Mouse (Mus musculus): Measurements from ENCODE around the gene Adgrf1.

The Adgrf1 gene

GRCm38 (mm10) chr17:43362881-43363280, 92.8 kb downstream of the Adgrf1 start:
- no peak for DNase-seq (ENCODE audit: low spot score)

- no peak for DNase-seq (ENCODE audit: low spot score)
Observed at GRCm38 (mm10) chr17:43363921-43364320, 93.8 kb downstream of the Adgrf1 start.

GRCm38 (mm10) chr17:43365297-43365696, 95.2 kb downstream of the Adgrf1 start:
- DNase-seq (ENCODE audit: low spot score): no peak

GRCm38 (mm10) chr17:43366486-43366885, 96.4 kb downstream of the Adgrf1 start:
- no peak for DNase-seq (ENCODE audit: low spot score)

GRCm38 (mm10) chr17:43368171-43368576, 98.0 kb downstream of the Adgrf1 start:
- no peak for DNase-seq (ENCODE audit: low spot score)

GRCm38 (mm10) chr17:43372604-43373003, 102.5 kb downstream of the Adgrf1 start:
- no peak for DNase-seq (ENCODE audit: low spot score)

GRCm38 (mm10) chr17:43374020-43374419, 103.9 kb downstream of the Adgrf1 start:
- DNase-seq (ENCODE audit: low spot score): no peak

Measured in spleen, adult 12 weeks (tissue).